Mouse (Mus musculus): Measurements from ENCODE around the gene Trip11. TPM values are rescaled to one million over a fixed set of nuclear protein-coding genes. Genes with fewer than 3 reads are reported as not detected.

Gene Trip11
- total and polyA plus RNA-seq, 3 experiments: 5.1 to 12.8 (median 10.4) TPM

GRCm38 (mm10) chr12:101793221-101793621, 119.8 kb downstream of the Trip11 start:
- H3K4me2 ChIP-seq (ENCODE audit: insufficient read depth, low read depth, poor library complexity, severe bottlenecking): no peak overlapping the region
- TF ChIP-seq IRF4 (IDR thresholded peaks at IDR 0.05; ENCODE audit: low read depth, low read length): no peak
- TF ChIP-seq MEF2A (IDR thresholded peaks at IDR 0.05; ENCODE audit: borderline replicate concordance, low read depth, low read length): no peak
- no peak for TF ChIP-seq GABPA (IDR thresholded peaks at IDR 0.05; ENCODE audit: insufficient replicate concordance, low read depth, low read length)
- no peak for TF ChIP-seq TCF12 (IDR thresholded peaks at IDR 0.05; ENCODE audit: low read depth, low read length)
- TF ChIP-seq MAFK (IDR thresholded peaks at IDR 0.05; ENCODE audit: insufficient replicate concordance, low read length): no peak
- TF ChIP-seq BHLHE40 (IDR thresholded peaks at IDR 0.05; ENCODE audit: low read depth, low read length): no peak
- no peak for TF ChIP-seq MAX (IDR thresholded peaks at IDR 0.05; ENCODE audit: low read length)
- TF ChIP-seq PAX5 (IDR thresholded peaks at IDR 0.05; ENCODE audit: low read length): no peak
- no peak for TF ChIP-seq MYC (IDR thresholded peaks at IDR 0.05; ENCODE audit: low read depth, low read length)
- TF ChIP-seq SMC3 (IDR thresholded peaks at IDR 0.05; ENCODE audit: low read depth, low read length): no peak
- no peak for TF ChIP-seq CTCF (conservative IDR thresholded peaks at IDR 0.05 in 1 of 2, IDR thresholded peaks at IDR 0.05 in 1 of 2; ENCODE audit: low read depth in 2 of 2, low read length in 2 of 2)
- TF ChIP-seq ZMIZ1 (IDR thresholded peaks at IDR 0.05; ENCODE audit: low read depth, low read length): no peak
- dilution Hi-C loops (cut with MboI; ENCODE audit: extremely low pct_ligation_motif_present, extremely low pct_unique_long_range_greater_than_20kb, low sequenced_read_pairs): no loop called here

GRCm38 (mm10) chr12:101792684-101793083, 120.4 kb downstream of the Trip11 start:
- no peak for DNase-seq (ENCODE audit: extremely low read depth)
- Histone ChIP-seq H3K9ac (ENCODE audit: insufficient read depth, low read depth) (no peak overlapping the region), H3K4me3 (replicated peaks in 1 of 3; ENCODE audit: low read depth in 2 of 3, low read length in 2 of 3, poor library complexity in 1 of 3) (no peak overlapping the region), H3K4me2 (ENCODE audit: insufficient read depth, low read depth, poor library complexity, severe bottlenecking) (no peak overlapping the region), H3K79me2 (replicated peaks; ENCODE audit: control insufficient read depth, extremely low read depth, insufficient read depth, poor library complexity, severe bottlenecking) (no peaks in the 10 kb centered on the region), H3K9me3 (replicated peaks; ENCODE audit: low read length) (no peaks in the 10 kb centered on the region), H3K27me3 (replicated peaks) (no peaks in the 10 kb centered on the region), H3K4me1 (ENCODE audit: control insufficient read depth in 1 of 2, insufficient read depth in 2 of 2) (peaks cover 0 to 9% of the 10 kb centered on the region in 2 experiments; a peak in 1 of 4 replicates), H3K27ac (ENCODE audit: insufficient read depth, low read depth) (no peak overlapping the region), H3K36me3 (replicated peaks in 1 of 2; ENCODE audit: control insufficient read depth in 1 of 2, insufficient read depth in 1 of 2, low read length in 1 of 2) (no peaks in the 10 kb centered on the region)
- TF ChIP-seq ZMIZ1 (IDR thresholded peaks at IDR 0.05; ENCODE audit: low read depth, low read length) (no peak), IRF4 (IDR thresholded peaks at IDR 0.05; ENCODE audit: low read depth, low read length) (no peak), MAFK (IDR thresholded peaks at IDR 0.05; ENCODE audit: insufficient replicate concordance, low read length) (peak; percentile 98)
- in situ Hi-C loops (cut with MboI; ENCODE audit: low pct_ligation_motif_present, low pct_unique_long_range_greater_than_20kb, low sequenced_read_pairs) (no loop called here), dilution Hi-C loops (cut with MboI; ENCODE audit: extremely low pct_ligation_motif_present, extremely low pct_unique_long_range_greater_than_20kb, low sequenced_read_pairs) (no loop called here)

More at GRCm38 (mm10) chr12:101793221-101793621, 119.8 kb downstream of the Trip11 start:
- H3K36me3 ChIP-seq (replicated peaks in 1 of 2; ENCODE audit: control insufficient read depth in 1 of 2, insufficient read depth in 1 of 2, low read length in 1 of 2): no peaks in the 10 kb centered on the region
- H3K27ac ChIP-seq (ENCODE audit: insufficient read depth, low read depth): no peak overlapping the region
- no peak for DNase-seq (ENCODE audit: extremely low read depth)
- no peaks in the 10 kb centered on the region for H3K79me2 ChIP-seq (replicated peaks; ENCODE audit: control insufficient read depth, extremely low read depth, insufficient read depth, poor library complexity, severe bottlenecking)
- no peaks in the 10 kb centered on the region for H3K9me3 ChIP-seq (replicated peaks; ENCODE audit: low read length)
- no peaks in the 10 kb centered on the region for H3K27me3 ChIP-seq (replicated peaks)
- H3K9ac ChIP-seq (ENCODE audit: insufficient read depth, low read depth): no peak overlapping the region
- in situ Hi-C loops (cut with MboI; ENCODE audit: low pct_ligation_motif_present, low pct_unique_long_range_greater_than_20kb, low sequenced_read_pairs): no loop called here
- no peak overlapping the region for H3K4me3 ChIP-seq (replicated peaks in 1 of 3; ENCODE audit: low read depth in 2 of 3, low read length in 2 of 3, poor library complexity in 1 of 3)
- peaks cover 0 to 9% of the 10 kb centered on the region in 2 experiments; a peak in 1 of 4 replicates for H3K4me1 ChIP-seq (ENCODE audit: control insufficient read depth in 1 of 2, insufficient read depth in 2 of 2)

GRCm38 (mm10) chr12:101789767-101790166, 123.3 kb downstream of the Trip11 start:
- H3K9ac ChIP-seq (ENCODE audit: insufficient read depth, low read depth): no peak overlapping the region
- no peaks in the 10 kb centered on the region for H3K36me3 ChIP-seq (replicated peaks in 1 of 2; ENCODE audit: control insufficient read depth in 1 of 2, insufficient read depth in 1 of 2, low read length in 1 of 2)
- peaks cover 0 to 9% of the 10 kb centered on the region in 2 experiments; a peak in 1 of 4 replicates for H3K4me1 ChIP-seq (ENCODE audit: control insufficient read depth in 1 of 2, insufficient read depth in 2 of 2)
- dilution Hi-C loops (cut with MboI; ENCODE audit: extremely low pct_ligation_motif_present, extremely low pct_unique_long_range_greater_than_20kb, low sequenced_read_pairs): no loop called here
- H3K27ac ChIP-seq (ENCODE audit: insufficient read depth, low read depth): no peak overlapping the region
- H3K4me3 ChIP-seq (replicated peaks in 1 of 3; ENCODE audit: low read depth in 2 of 3, low read length in 2 of 3, poor library complexity in 1 of 3): no peak overlapping the region
- no peak for DNase-seq (ENCODE audit: extremely low read depth)
- no peak for TF ChIP-seq ZMIZ1 (IDR thresholded peaks at IDR 0.05; ENCODE audit: low read depth, low read length)
- no peak for TF ChIP-seq RCOR1 (conservative IDR thresholded peaks at IDR 0.05; ENCODE audit: low read depth, low read length)
- TF ChIP-seq ELF1 (IDR thresholded peaks at IDR 0.05; ENCODE audit: low read depth, low read length): no peak
- TF ChIP-seq NELFE (IDR thresholded peaks at IDR 0.05; ENCODE audit: low read depth, low read length): no peak
- no peak for TF ChIP-seq PAX5 (IDR thresholded peaks at IDR 0.05; ENCODE audit: low read length)
- TF ChIP-seq NRF1 (IDR thresholded peaks at IDR 0.05; ENCODE audit: low read depth, low read length): no peak
- no peak for TF ChIP-seq USF1 (IDR thresholded peaks at IDR 0.05; ENCODE audit: low read depth, low read length)
- TF ChIP-seq ZC3H11A (IDR thresholded peaks at IDR 0.05; ENCODE audit: low read depth, low read length): no peak
- no peak for TF ChIP-seq ETS1 (conservative IDR thresholded peaks at IDR 0.05; ENCODE audit: low read depth, low read length)
- TF ChIP-seq JUN (IDR thresholded peaks at IDR 0.05; ENCODE audit: insufficient read depth, low read depth, low read length): no peak
- TF ChIP-seq GABPA (IDR thresholded peaks at IDR 0.05; ENCODE audit: insufficient replicate concordance, low read depth, low read length): no peak
- no peak for TF ChIP-seq CHD1 (IDR thresholded peaks at IDR 0.05; ENCODE audit: low read depth, low read length)
- TF ChIP-seq IRF4 (IDR thresholded peaks at IDR 0.05; ENCODE audit: low read depth, low read length): no peak
- no peak for TF ChIP-seq MAFK (IDR thresholded peaks at IDR 0.05; ENCODE audit: insufficient replicate concordance, low read length)
- no peak for TF ChIP-seq JUND (conservative IDR thresholded peaks at IDR 0.05; ENCODE audit: low read depth, low read length)
- no peak overlapping the region for H3K4me2 ChIP-seq (ENCODE audit: insufficient read depth, low read depth, poor library complexity, severe bottlenecking)
- in situ Hi-C loops (cut with MboI; ENCODE audit: low pct_ligation_motif_present, low pct_unique_long_range_greater_than_20kb, low sequenced_read_pairs): no loop called here
- H3K9me3 ChIP-seq (replicated peaks; ENCODE audit: low read length): no peaks in the 10 kb centered on the region
- H3K27me3 ChIP-seq (replicated peaks): no peaks in the 10 kb centered on the region
- H3K79me2 ChIP-seq (replicated peaks; ENCODE audit: control insufficient read depth, extremely low read depth, insufficient read depth, poor library complexity, severe bottlenecking): no peaks in the 10 kb centered on the region
